Mouse (Mus musculus): ENCODE results near the gene Arntl. TPM values are rescaled to one million over a fixed set of nuclear protein-coding genes. Genes with fewer than 3 reads are reported as not detected.
A peak's percentile ranks its signal among the peaks of the same experiment; 100 is the strongest.

Gene Arntl
- polyA plus RNA-seq (2012; ENCODE audit: insufficient read depth, insufficient read length, missing spikeins), result 11.2 and 12.6 TPM in 2 replicates

DNA sequence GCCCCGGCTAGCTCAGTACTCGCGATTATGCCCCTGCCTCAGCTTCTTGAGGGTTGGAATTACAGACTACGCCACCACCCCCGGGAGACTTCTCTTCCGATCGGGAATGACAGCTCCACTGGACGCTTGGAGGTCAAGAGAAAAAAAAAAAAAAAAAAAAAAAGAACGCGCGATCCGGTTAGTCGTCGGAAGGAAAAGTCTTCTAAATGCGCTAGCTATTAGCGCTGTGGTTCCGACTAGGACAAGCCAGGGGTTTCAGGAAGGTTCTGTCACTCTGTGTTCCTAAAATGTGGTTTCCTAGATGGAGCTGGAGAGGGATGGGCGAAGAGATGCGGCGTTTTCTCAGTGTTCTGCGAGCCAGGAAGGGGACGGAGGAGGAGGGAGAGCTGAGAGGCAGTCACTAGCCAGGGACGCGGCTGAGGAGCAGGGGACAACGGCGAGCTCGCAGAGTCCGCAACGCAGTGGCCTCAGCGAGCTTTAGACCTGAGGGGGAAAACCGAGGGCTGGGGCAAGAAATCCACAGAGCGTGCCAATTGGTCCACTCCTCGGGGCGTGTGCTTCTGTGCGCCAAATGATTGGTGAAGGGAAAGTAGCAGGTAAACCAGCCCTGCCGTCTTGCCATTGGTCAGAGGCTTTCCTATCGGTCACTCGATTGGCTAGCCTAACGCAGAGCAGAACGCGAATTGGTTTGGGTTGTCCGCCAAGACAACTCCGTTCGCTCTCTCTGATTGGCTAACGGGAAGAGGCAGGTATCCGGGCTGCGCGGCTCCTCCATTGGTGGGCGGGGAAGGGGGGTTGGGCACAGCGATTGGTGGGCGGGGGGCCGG is at the start of gene Arntl:
TSS of gene Arntl (plus strand) at position 822 of the 827 bp plus-strand sequence.
- Histone ChIP-seq H3K4me3 (ENCODE audit: insufficient read depth, low read length) (peak within 1 kb of the TSS; percentile 78), H3K4me1 (ENCODE audit: control insufficient read depth, insufficient read depth, low read length) (peaks cover 21% of the 10 kb centered on the region), H3K27ac (ENCODE audit: insufficient read depth, low read depth, low read length) (peak within 1 kb of the TSS; percentile 80)
- TF ChIP-seq POLR2A (IDR thresholded peaks at IDR 0.05; ENCODE audit: borderline replicate concordance, low read depth, low read length), result peak; percentile 93
- no peak for TF ChIP-seq CTCF (IDR thresholded peaks at IDR 0.05; ENCODE audit: low read depth, low read length)

DNA sequence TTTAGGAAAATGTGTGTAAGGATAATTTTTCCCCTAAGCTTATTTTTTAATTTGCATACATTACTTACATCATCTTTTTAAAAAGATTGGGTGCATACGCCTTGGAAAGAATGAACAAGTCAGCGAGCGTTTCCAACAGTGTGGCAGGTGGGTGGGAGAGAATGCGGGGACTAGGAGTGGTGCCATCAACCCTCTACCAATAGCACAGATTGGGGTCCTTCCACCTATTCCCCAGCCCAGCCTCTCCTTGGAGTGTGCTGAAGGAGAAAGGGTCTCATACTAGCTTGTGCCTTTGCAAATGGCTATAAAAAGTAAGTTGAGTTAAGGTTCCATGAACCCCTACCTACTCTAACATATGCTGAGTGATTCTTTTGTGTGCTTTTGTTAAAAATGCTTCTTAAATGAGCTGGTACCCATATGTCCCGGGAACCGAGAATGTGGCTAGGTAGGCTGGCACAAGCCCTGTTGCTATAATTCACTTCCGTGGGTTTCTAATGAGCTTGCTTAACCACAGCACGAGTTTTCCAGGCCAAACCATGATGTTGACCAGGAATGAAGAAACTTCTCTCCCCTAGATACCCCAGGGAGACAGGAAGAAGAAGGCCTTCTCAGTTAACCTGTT is 46.1 kb upstream of the Arntl start:
- peaks cover 4% of the 10 kb centered on the region; the same call in 1 of the 2 replicates for H3K4me1 ChIP-seq (ENCODE audit: control insufficient read depth, insufficient read depth, low read length)
- no peak overlapping the region for H3K4me3 ChIP-seq (ENCODE audit: insufficient read depth, low read length)
- H3K27ac ChIP-seq (ENCODE audit: insufficient read depth, low read depth, low read length), result no peak overlapping the region
- TF ChIP-seq POLR2A (IDR thresholded peaks at IDR 0.05; ENCODE audit: borderline replicate concordance, low read depth, low read length) (no peak), CTCF (IDR thresholded peaks at IDR 0.05; ENCODE audit: low read depth, low read length) (no peak)

DNA sequence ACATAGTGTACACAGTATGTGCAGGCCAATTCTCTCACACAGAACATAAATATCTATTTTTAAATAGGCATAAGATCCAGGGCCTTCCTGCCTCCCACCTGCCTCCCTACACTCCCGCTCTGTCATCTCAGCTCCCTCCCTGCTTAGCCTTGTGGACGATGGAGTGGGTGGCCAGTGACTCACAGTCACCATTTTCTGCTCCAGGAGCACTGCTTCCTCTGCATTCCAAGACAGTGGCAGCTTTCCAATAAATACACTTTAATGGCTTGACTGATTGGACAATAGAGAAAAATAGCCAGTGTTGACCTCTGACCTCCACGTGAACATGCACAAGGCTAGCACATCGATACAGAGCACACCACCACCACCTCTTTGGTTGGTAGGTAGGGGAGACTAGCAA is 42.5 kb upstream of the Arntl start:
- H3K4me3 ChIP-seq (ENCODE audit: insufficient read depth, low read length), result no peak overlapping the region
- H3K27ac ChIP-seq (ENCODE audit: insufficient read depth, low read depth, low read length), result no peak overlapping the region
- TF ChIP-seq POLR2A (IDR thresholded peaks at IDR 0.05; ENCODE audit: borderline replicate concordance, low read depth, low read length) (no peak), CTCF (IDR thresholded peaks at IDR 0.05; ENCODE audit: low read depth, low read length) (no peak)
- peaks cover 7% of the 10 kb centered on the region; the same call in 1 of the 2 replicates for H3K4me1 ChIP-seq (ENCODE audit: control insufficient read depth, insufficient read depth, low read length)

DNA sequence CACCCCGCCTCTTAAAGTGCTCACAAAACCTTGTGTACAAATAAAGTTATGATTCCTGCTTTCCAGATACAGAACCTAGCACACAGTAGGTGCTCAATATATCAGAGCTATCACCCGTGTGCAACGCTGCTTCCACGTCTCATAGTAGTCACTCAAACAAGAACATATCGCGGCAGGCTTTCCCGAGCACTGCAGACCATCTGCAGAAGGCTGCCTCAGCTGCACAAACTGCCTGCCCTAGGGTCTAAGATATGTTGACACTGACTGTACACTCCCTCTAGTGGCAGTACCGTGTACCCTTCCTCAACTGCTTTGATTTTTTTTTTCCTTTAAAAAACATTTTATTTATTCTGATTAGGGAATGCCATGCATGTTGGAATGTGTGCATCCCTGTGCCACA is 40.2 kb upstream of the Arntl start:
- no peak overlapping the region for H3K27ac ChIP-seq (ENCODE audit: insufficient read depth, low read depth, low read length)
- H3K4me1 ChIP-seq (ENCODE audit: control insufficient read depth, insufficient read depth, low read length), result peaks cover 10% of the 10 kb centered on the region
- no peak for TF ChIP-seq POLR2A (IDR thresholded peaks at IDR 0.05; ENCODE audit: borderline replicate concordance, low read depth, low read length)
- TF ChIP-seq CTCF (IDR thresholded peaks at IDR 0.05; ENCODE audit: low read depth, low read length), result peak; percentile 7; the same call in 1 of the 2 replicates
- peak overlapping the region; percentile 19; the same call in 1 of the 2 replicates for H3K4me3 ChIP-seq (ENCODE audit: insufficient read depth, low read length)

DNA sequence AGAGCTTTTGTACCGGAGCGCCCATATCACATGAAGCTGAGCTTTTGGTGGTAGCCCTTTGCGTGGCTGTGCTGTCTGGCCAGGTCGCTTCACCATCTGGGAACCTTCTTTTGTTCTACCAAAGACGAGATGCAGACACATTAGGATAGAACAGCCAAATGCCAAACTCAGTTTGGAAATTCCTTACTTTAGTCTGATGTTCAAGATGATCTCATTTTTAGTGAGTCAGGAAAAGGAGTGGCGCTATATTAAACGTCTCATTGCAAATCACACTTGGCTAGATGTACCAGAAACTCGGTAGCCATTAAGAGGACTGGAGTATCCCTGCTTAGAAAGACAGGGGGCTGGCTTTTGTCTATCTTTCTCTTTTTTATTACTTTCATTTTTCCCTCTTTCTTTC is 38.7 kb upstream of the Arntl start:
- peaks cover 20% of the 10 kb centered on the region for H3K4me1 ChIP-seq (ENCODE audit: control insufficient read depth, insufficient read depth, low read length)
- no peak for TF ChIP-seq CTCF (IDR thresholded peaks at IDR 0.05; ENCODE audit: low read depth, low read length)
- no peak for TF ChIP-seq POLR2A (IDR thresholded peaks at IDR 0.05; ENCODE audit: borderline replicate concordance, low read depth, low read length)
- H3K27ac ChIP-seq (ENCODE audit: insufficient read depth, low read depth, low read length), result no peak overlapping the region
- no peak overlapping the region for H3K4me3 ChIP-seq (ENCODE audit: insufficient read depth, low read length)

DNA sequence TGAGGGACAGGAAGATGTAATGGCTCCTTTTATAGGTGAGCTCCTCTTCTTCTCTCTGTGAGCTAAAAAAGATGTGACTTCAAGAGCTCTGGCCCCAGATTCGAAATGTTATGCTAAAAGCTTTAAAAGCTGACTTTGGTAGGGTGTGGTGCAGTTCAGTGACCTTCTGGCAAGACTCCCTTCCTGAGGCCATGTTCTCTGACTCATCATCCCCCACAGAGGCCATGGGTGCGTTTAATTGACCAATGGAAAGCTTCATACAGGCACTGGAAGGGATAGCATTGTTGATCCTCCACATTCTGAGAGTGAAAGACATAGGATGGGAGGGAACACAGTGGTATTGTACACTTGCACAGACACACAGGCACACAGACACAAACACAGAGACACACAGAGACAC is 34.8 kb upstream of the Arntl start:
- TF ChIP-seq POLR2A (IDR thresholded peaks at IDR 0.05; ENCODE audit: borderline replicate concordance, low read depth, low read length), result no peak
- no peak for TF ChIP-seq CTCF (IDR thresholded peaks at IDR 0.05; ENCODE audit: low read depth, low read length)
- Histone ChIP-seq H3K4me3 (ENCODE audit: insufficient read depth, low read length) (no peak overlapping the region), H3K4me1 (ENCODE audit: control insufficient read depth, insufficient read depth, low read length) (peaks cover 16% of the 10 kb centered on the region), H3K27ac (ENCODE audit: insufficient read depth, low read depth, low read length) (no peak overlapping the region)

DNA sequence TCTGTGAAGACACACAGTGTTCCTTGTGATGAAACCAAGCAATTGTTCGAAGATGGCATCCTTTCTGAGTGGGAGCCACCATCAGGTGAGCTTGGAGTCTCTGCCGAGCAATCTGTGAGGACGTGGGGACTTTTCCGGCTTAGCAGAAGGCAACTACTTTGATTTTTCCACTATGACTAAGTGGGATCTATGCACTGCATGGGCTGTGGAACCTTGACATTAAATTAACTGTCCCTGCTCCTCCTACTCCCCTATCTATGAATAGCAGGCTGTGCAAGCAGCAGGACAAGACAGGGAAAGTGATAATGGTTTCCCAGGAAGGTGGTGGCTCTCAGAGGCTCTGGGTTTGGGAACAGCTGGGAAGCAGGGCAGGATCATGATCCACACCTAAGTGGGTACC is 31.8 kb upstream of the Arntl start:
- H3K4me1 ChIP-seq (ENCODE audit: control insufficient read depth, insufficient read depth, low read length), result peaks cover 17% of the 10 kb centered on the region
- TF ChIP-seq POLR2A (IDR thresholded peaks at IDR 0.05; ENCODE audit: borderline replicate concordance, low read depth, low read length) (no peak), CTCF (IDR thresholded peaks at IDR 0.05; ENCODE audit: low read depth, low read length) (no peak)

DNA sequence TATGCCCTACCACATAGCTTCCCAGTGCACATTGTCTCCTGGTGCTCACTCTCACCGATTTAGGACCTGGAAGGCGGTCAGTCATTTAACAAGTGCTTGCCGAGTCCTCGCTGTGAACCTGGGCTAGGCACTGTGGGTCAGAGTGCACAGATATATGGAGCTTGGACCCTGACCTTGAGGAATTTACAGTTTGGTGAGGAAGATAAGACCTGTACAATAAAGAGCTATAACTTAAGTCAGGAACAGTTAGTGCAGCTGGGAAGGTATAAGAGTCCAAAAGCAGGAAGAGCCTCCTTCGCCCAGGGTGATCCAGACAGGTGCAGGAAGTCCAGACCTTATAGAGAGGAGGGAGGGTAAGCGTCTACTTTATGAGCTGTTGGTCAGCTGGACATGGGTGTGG is 29.2 kb upstream of the Arntl start:
- no peak for TF ChIP-seq CTCF (IDR thresholded peaks at IDR 0.05; ENCODE audit: low read depth, low read length)
- TF ChIP-seq POLR2A (IDR thresholded peaks at IDR 0.05; ENCODE audit: borderline replicate concordance, low read depth, low read length), result no peak
- no peak overlapping the region for H3K4me3 ChIP-seq (ENCODE audit: insufficient read depth, low read length)
- no peak overlapping the region for H3K27ac ChIP-seq (ENCODE audit: insufficient read depth, low read depth, low read length)
- H3K4me1 ChIP-seq (ENCODE audit: control insufficient read depth, insufficient read depth, low read length), result peaks cover 17% of the 10 kb centered on the region

More for the DNA sequence above, 31.8 kb upstream of the Arntl start:
- Histone ChIP-seq H3K4me3 (ENCODE audit: insufficient read depth, low read length) (no peak overlapping the region), H3K27ac (ENCODE audit: insufficient read depth, low read depth, low read length) (no peak overlapping the region)

DNA sequence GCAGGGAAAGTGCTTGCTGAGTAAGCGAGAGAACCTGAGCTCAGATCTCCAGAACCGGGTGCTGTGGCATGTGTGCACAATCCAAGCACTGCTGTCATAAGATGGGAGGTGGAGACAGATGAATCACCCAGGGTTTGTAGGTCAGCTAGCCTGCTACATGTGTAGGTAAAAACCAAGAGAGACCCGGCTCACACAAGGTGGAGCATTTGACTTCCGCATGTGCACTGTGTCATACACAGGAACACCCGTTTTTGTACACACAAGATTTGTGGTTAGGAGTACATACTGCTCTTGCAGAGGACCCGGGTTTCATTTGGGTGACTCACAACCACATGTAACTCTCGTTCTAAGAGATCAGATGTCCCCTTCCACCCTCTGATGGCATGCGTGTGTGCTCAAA is 23.5 kb upstream of the Arntl start:
- H3K4me1 ChIP-seq (ENCODE audit: control insufficient read depth, insufficient read depth, low read length), result peaks cover 71% of the 10 kb centered on the region
- H3K4me3 ChIP-seq (ENCODE audit: insufficient read depth, low read length), result no peak overlapping the region
- TF ChIP-seq CTCF (IDR thresholded peaks at IDR 0.05; ENCODE audit: low read depth, low read length) (no peak), POLR2A (IDR thresholded peaks at IDR 0.05; ENCODE audit: borderline replicate concordance, low read depth, low read length) (no peak)
- peak overlapping the region; percentile 45; the same call in 1 of the 2 replicates for H3K27ac ChIP-seq (ENCODE audit: insufficient read depth, low read depth, low read length)

DNA sequence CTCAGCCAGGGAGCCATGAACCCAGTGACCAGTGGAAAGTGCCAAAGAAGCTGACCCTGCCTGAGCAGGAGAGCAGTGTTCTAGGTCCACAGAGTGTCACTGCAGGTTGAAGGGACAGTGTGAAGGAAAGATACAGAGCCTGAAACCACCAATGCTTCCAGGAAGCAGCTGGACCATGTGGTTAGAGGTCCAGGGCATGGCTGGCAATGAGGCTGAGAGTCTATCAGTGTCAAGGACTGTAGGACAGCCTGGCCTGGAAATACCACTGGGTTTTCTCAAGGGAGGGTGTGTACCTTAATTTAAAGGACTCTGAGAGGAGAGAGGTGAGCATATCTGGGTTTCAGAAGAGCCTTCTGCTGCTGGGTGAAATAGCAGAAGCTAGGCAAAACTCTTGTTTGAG is 22.2 kb upstream of the Arntl start:
- Histone ChIP-seq H3K27ac (ENCODE audit: insufficient read depth, low read depth, low read length) (peak overlapping the region; percentile 97), H3K4me3 (ENCODE audit: insufficient read depth, low read length) (no peak overlapping the region), H3K4me1 (ENCODE audit: control insufficient read depth, insufficient read depth, low read length) (peaks cover 68% of the 10 kb centered on the region)
- no peak for TF ChIP-seq POLR2A (IDR thresholded peaks at IDR 0.05; ENCODE audit: borderline replicate concordance, low read depth, low read length)
- no peak for TF ChIP-seq CTCF (IDR thresholded peaks at IDR 0.05; ENCODE audit: low read depth, low read length)
